Mouse (Mus musculus) embryonic fibroblast, embryonic 13.5 days (primary cell): ENCODE data around the gene Rpusd3. TPM values are rescaled to one million over a fixed set of nuclear protein-coding genes. Genes with fewer than 3 reads are reported as not detected.

Experiments used
- H3K27ac ChIP-seq: 2 replicates; pipeline ENCODE4 v1.5.1; 2012; ENCODE audit warnings: low read length, control low read depth, inconsistent platforms; ENCODE audit not compliant: insufficient read depth
- H3K4me1 ChIP-seq: 2 replicates; pipeline ENCODE4 v1.6.1; 2011; ENCODE audit warnings: low read length; ENCODE audit not compliant: control insufficient read depth, insufficient read depth
- H3K4me3 ChIP-seq: 2 replicates; pipeline ENCODE4 v1.5.1; 2011; ENCODE audit warnings: mild to moderate bottlenecking, control low read depth, low read length; ENCODE audit not compliant: insufficient read depth
- CTCF ChIP-seq: IDR thresholded peaks from 2 replicates; pipeline ENCODE4 v1.5.1; 2011; ENCODE audit warnings: mild to moderate bottlenecking, control low read depth, low read length, moderate library complexity, borderline replicate concordance; ENCODE audit not compliant: insufficient read depth
- POLR2A ChIP-seq: IDR thresholded peaks from 2 replicates; pipeline ENCODE4 v1.6.1; 2011; ENCODE audit warnings: low read depth, mild to moderate bottlenecking, control low read depth, low read length, moderate library complexity
- polyA plus RNA-seq: library from polyadenylated mRNA; stranded (reverse); fragments of >200 nt; gene quantifications from 2 replicates; pipeline ENCODE4 v1.2.4, GENCODE M21; 2011; ENCODE audit warnings: low read depth; ENCODE audit not compliant: missing spikeins, insufficient read length

Gene Rpusd3
- polyA plus RNA-seq, 1 experiment: 8.0 TPM

GRCm38 (mm10) chr6:113431801-113432200 is 12.7 kb upstream of the Rpusd3 start:
- TF ChIP-seq POLR2A (no peak), CTCF (no peak)
- Histone ChIP-seq H3K27ac (no peak overlapping the region), H3K4me1 (no peaks in the 10 kb centered on the region), H3K4me3 (no peak overlapping the region)

DNA sequence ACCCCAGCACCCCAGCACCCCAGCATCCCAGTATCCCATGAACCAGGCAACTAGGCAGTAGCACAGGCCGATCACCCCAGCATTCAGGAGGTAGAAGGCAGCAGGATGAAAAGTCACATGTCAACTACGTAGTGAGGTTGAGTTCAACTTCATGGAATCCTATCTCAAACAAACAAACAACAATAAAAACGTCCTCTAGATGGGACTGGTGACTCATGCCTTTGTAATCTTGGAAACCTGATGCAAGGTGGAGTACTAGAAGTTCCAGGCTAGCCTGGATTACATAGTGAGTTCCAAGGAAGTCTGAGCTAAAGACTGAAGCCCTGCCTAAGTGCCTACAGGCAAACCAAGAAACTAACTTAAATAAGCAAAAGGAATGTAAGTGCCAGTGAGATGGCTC is 11.7 kb upstream of the Rpusd3 start:
- no peak overlapping the region for H3K27ac ChIP-seq
- H3K4me3 ChIP-seq: no peak overlapping the region
- H3K4me1 ChIP-seq: no peaks in the 10 kb centered on the region
- TF ChIP-seq POLR2A: no peak
- TF ChIP-seq CTCF: no peak

DNA sequence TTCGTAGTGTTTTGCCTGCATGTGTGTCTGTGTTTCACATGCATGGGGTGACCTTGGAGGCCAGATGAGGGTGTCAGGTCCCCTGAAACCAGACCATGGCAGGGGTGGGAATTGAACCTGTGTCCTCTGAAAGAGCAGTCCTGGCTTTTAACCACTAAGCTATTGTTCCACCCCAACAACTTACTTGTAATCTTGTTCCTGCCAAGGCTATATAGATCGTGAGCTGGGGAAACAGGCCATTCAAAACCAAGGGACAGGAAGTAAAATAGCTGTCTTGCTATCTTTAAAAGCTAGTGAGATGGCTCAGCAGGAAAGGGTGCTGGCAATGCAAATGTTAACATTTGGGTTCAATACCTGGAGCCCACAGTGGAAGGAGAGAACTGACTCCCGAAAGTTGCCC is 10.8 kb upstream of the Rpusd3 start:
- TF ChIP-seq CTCF: no peak
- TF ChIP-seq POLR2A: no peak
- H3K4me3 ChIP-seq: no peak overlapping the region
- H3K4me1 ChIP-seq: no peaks in the 10 kb centered on the region
- no peak overlapping the region for H3K27ac ChIP-seq

DNA sequence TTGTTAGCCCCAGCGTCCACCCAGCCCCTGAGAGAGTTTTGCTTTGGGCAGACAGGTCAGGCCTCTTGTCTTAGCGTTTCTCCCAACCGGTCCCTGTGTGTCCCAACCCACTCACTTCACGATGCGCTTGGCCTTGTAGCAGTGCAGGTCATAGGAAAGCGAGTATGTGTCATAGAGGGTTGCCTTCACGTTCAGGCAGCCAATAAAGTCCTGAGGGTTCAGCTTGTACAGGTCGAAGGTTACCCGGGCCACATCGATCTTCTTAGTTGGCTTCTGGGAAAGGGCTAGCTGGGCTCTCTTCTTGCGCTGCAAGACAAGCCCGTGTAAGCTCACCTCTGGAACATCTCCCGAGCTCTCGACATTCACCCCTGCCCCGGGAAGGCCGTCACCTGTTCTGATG is 8.9 kb upstream of the Rpusd3 start:
- no peak overlapping the region for H3K27ac ChIP-seq
- TF ChIP-seq POLR2A (no peak), CTCF (no peak)
- H3K4me1 ChIP-seq: no peaks in the 10 kb centered on the region
- no peak overlapping the region for H3K4me3 ChIP-seq

GRCm38 (mm10) chr6:113427397-113427796 is 8.3 kb upstream of the Rpusd3 start:
- Histone ChIP-seq H3K27ac (no peak overlapping the region), H3K4me3 (no peak overlapping the region), H3K4me1 (no peaks in the 10 kb centered on the region)
- TF ChIP-seq POLR2A (no peak), CTCF (peak; percentile 42; the same call in 1 of the 2 replicates)

DNA sequence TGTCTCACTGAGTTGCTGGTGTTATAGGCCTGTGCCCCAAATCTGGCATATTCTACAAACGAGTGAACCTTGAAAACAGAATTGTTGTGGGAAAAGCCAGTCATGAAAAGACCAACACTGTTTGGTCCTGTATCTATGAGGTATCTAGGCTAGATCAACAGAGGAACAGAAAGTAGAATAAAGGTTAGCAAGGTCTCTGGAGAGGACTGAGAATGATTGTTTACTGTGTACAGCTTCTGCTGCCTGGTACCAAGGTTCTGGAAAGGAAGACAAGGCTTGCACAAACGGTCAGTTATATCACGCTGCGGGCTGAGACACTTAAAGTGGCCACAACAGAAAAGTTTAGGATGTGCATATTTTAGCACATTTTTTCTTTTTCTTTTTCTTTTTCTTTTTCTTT is 7.6 kb upstream of the Rpusd3 start:
- H3K4me1 ChIP-seq: no peaks in the 10 kb centered on the region
- TF ChIP-seq POLR2A: no peak
- TF ChIP-seq CTCF: no peak

GRCm38 (mm10) chr6:113424187-113424586 is 5.0 kb upstream of the Rpusd3 start:
- Histone ChIP-seq H3K4me3 (no peak overlapping the region), H3K27ac (no peak overlapping the region), H3K4me1 (no peaks in the 10 kb centered on the region)
- TF ChIP-seq POLR2A: no peak
- TF ChIP-seq CTCF: no peak

More for the DNA sequence above, 7.6 kb upstream of the Rpusd3 start:
- Histone ChIP-seq H3K27ac (no peak overlapping the region), H3K4me3 (no peak overlapping the region)

- TF ChIP-seq POLR2A: no peak
- TF ChIP-seq CTCF: no peak
- H3K4me3 ChIP-seq: no peak overlapping the region
- H3K27ac ChIP-seq: no peak overlapping the region
- no peaks in the 10 kb centered on the region for H3K4me1 ChIP-seq
These were observed 3.9 kb upstream of the Rpusd3 start for GRCm38 (mm10) chr6:113423000-113423399.

DNA sequence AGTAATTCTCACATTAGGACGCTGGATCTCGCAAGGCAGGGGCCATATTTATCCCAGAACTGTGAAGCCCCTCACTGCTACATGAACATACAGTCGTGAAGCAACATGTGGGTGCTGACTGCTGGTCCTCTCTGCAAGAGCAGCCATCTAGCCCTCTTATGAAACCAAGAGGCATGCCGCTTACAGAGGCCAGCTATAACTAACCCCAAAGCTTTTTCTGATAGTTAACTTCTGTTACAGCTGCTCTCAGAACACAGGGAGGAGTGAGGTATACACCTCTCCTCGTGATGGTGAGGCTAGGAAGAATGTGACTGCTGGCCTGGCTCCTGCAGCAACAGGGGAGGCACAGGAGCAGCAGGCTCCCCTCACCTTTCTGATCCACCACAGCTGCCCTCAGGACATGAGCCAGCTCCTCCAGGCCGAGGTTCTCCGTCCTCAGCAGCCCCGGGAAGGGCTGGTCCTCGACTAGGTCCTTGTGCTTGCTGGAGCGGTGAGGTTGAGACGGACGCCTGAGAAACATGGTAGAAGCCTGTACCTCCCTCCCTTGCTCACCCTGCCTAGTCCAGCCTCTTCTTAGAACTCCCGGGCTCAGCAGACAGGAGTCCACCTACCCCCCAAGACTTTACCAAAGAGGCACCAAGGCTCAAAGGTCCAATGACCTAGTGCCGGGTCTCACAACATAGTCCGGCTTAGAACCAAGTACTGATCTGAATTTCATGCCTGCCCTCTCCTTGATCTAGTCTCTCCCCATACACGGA is 520 bp downstream of the Rpusd3 start:
- TF ChIP-seq POLR2A: no peak; the same call in 1 of the 2 replicates
- H3K27ac ChIP-seq: 0 out of 2 replicates have a peak overlapping the region, but pooled peaks have one; percentile 22

DNA sequence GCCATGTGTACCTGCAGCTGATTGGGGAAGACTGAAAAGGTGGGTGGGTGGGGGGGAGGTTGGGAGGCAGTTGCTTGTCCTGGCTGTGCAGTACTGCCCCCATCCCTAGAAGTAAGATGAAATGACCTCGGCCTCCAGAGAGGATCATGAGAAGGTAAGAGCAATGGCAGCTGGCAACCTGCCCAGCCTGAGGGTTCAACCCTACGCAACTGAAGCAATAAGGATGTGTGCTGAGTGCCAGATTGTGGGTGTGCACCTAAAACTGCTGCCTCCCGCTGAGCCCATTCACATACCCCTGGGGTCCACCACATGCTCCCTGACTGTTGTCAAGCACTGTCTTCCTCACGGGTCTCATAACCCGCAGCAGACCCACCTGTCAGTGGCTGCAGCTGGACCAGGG is 2.7 kb downstream of the Rpusd3 start:
- no peak overlapping the region for H3K4me3 ChIP-seq
- H3K4me1 ChIP-seq: no peaks in the 10 kb centered on the region
- H3K27ac ChIP-seq: no peak overlapping the region
- TF ChIP-seq CTCF: no peak
- no peak for TF ChIP-seq POLR2A

More for the DNA sequence above, 520 bp downstream of the Rpusd3 start:
- Histone ChIP-seq H3K4me1 (no peaks in the 10 kb centered on the region), H3K4me3 (peak overlapping the region; percentile 63)

DNA sequence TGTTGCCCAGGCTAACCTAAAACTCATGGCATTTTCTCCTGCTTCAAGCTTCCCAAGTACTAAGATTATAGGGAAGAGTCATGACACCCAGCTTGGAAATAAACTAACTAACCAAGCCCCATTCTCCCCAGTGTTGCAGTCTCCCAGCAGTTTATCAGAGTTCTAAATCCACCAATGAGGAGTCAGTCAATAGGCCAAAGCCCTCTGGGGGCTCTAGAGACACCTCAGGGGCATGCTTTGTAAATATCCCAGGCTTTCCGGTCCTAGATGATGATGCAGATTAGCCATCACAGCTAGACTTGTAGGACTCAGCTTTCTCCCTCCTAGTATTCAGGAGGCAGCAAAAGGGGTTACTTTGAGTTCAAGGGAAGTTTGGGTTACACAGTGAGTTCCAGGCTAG is 9.1 kb downstream of the Rpusd3 start:
- TF ChIP-seq POLR2A (no peak), CTCF (no peak)
- Histone ChIP-seq H3K27ac (no peak overlapping the region), H3K4me1 (no peaks in the 10 kb centered on the region), H3K4me3 (no peak overlapping the region)
